In the genomic region with DNA sequence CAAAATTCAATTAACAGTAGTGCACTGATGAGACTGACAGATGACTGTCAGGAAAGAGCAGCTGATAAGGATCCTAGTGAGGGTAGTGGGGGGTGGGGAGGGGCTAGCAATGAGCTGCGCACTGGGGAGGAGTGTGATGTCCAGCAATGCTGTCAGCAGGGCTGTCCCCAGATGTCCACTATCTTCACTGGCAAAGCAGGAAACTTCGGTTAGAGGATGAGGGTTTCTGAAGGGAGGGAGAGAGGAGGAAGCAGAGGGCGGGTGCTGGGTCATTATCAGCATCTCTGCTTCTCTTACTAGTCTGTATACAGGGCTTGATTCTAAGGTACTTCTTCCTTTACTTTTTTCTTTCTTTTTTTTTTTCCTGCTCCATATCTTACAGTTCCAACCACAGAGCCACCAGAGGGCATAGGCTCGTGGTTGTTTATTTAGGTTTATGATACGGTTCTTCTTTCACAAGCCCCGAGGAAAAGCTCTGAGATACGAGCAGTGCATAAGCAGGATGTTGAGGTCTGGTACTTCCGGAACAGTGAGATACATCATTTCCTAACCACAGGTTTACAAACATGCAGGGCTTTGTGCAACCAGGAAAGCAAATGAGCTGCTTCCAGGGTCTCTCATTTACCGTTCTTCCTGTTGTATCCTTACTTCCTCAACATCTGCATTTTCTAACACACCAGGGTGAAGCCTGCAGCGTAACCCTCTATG, we compare ENCODE assay signal across 8 mouse cellular contexts. TPM values are rescaled to one million over a fixed set of nuclear protein-coding genes. Genes with fewer than 3 reads are reported as not detected.
DNase-seq lines count a peak whose midpoint lies in the region; ATAC-seq and TF ChIP-seq lines count a peak whose summit lies in the region.

No protein-coding gene starts in this region.

- no peak for TF ChIP-seq EP300 in CH12.LX (IDR thresholded peaks at IDR 0.05; ENCODE audit: low read length)

- peak; percentile 26; the same call in 1 of the 2 replicates for ATAC-seq in heart, embryonic 14.5 days (ENCODE audit: insufficient number of reproducible peaks, insufficient read depth, low FRiP score, low read depth)
- ATAC-seq in intestine, embryonic 15.5 days = no peak

- H3K4me3 ChIP-seq in heart, embryonic 14.5 days (ENCODE audit: control insufficient read depth in 1 of 2, insufficient read depth in 1 of 2, low read depth in 1 of 2, low read length in 2 of 2) = peak overlapping the region; percentile 6 to 20; a peak in 3 of 4 replicates
- no peak overlapping the region for H3K4me3 ChIP-seq in CH12.LX (replicated peaks in 1 of 3; ENCODE audit: low read depth in 2 of 3, low read length in 2 of 3, poor library complexity in 1 of 3)
- H3K4me3 ChIP-seq in intestine, embryonic 15.5 days (replicated peaks) = 0 out of 2 replicates have a peak overlapping the region, but pooled peaks have one; percentile 3

- no peak for TF ChIP-seq RAD21 in CH12.LX (IDR thresholded peaks at IDR 0.05; ENCODE audit: low read depth, low read length)

- no peaks in the 10 kb centered on the region for H3K36me3 ChIP-seq in heart, embryonic 14.5 days (ENCODE audit: control insufficient read depth, insufficient read depth, low read length)
- H3K36me3 ChIP-seq in CH12.LX (replicated peaks in 1 of 2; ENCODE audit: control insufficient read depth in 1 of 2, insufficient read depth in 1 of 2, low read length in 1 of 2) = no peaks in the 10 kb centered on the region
- H3K36me3 ChIP-seq in intestine, embryonic 15.5 days = no peaks in the 10 kb centered on the region

- TF ChIP-seq POLR2A in CH12.LX (IDR thresholded peaks at IDR 0.05; ENCODE audit: low read depth, low read length) = no peak

- H3K4me2 ChIP-seq in heart, embryonic 14.5 days (ENCODE audit: low read length) = peak overlapping the region; percentile 55
- H3K4me2 ChIP-seq in CH12.LX (ENCODE audit: insufficient read depth, low read depth, poor library complexity, severe bottlenecking) = no peak overlapping the region
- peak overlapping the region; percentile 26 for H3K4me2 ChIP-seq in intestine, embryonic 15.5 days (replicated peaks)

- H3K27me3 ChIP-seq in heart, embryonic 14.5 days (ENCODE audit: control insufficient read depth, insufficient read depth, low read length) = no peaks in the 10 kb centered on the region
- no peaks in the 10 kb centered on the region for H3K27me3 ChIP-seq in CH12.LX (replicated peaks)
- H3K27me3 ChIP-seq in intestine, embryonic 15.5 days (replicated peaks) = no peaks in the 10 kb centered on the region

- TF ChIP-seq CTCF in CH12.LX (conservative IDR thresholded peaks at IDR 0.05 in 1 of 2, IDR thresholded peaks at IDR 0.05 in 1 of 2; ENCODE audit: low read depth in 2 of 2, low read length in 2 of 2) = no peak

- peaks cover 6% of the 10 kb centered on the region; the same call in 1 of the 2 replicates for H3K9me3 ChIP-seq in heart, embryonic 14.5 days (ENCODE audit: control insufficient read depth, low read length)
- peaks cover 2% of the 10 kb centered on the region for H3K9me3 ChIP-seq in CH12.LX (replicated peaks; ENCODE audit: low read length)
- no peaks in the 10 kb centered on the region for H3K9me3 ChIP-seq in intestine, embryonic 15.5 days

- dilution Hi-C loops in CH12.LX (cut with MboI; ENCODE audit: extremely low pct_ligation_motif_present, extremely low pct_unique_long_range_greater_than_20kb, low sequenced_read_pairs) = no loop called here

- no peak for DNase-seq in heart, adult 9 months (ENCODE audit: low spot score in 2 of 2)
- peak; percentile 21 for DNase-seq in CH12.LX (ENCODE audit: extremely low read depth)
- peak; percentile 59 to 61 for DNase-seq in natural killer cell, adult 2 months (ENCODE audit: low spot score in 2 of 2)
- DNase-seq in cerebellum, postnatal 4 days (ENCODE audit: low spot score in 2 of 2) = no peak
- DNase-seq in adrenal gland, postnatal 14 days = no peak
- DNase-seq in layer of hippocampus, adult 18-20 months (ENCODE audit: low spot score in 2 of 2) = no peak

- H3K27ac ChIP-seq in heart, embryonic 14.5 days (replicated peaks in 1 of 2; ENCODE audit: control insufficient read depth in 1 of 2, insufficient read depth in 1 of 2, low read depth in 2 of 2, low read length in 2 of 2) = peak overlapping the region; percentile 26 to 40; a peak in 3 of 4 replicates
- no peak overlapping the region for H3K27ac ChIP-seq in CH12.LX (ENCODE audit: insufficient read depth, low read depth)
- 0 out of 2 replicates have a peak overlapping the region, but pooled peaks have one; percentile 9 for H3K27ac ChIP-seq in intestine, embryonic 15.5 days

- no peaks in the 10 kb centered on the region for H3K79me2 ChIP-seq in CH12.LX (replicated peaks; ENCODE audit: control insufficient read depth, extremely low read depth, insufficient read depth, poor library complexity, severe bottlenecking)

- H3K4me1 ChIP-seq in heart, embryonic 14.5 days (ENCODE audit: control insufficient read depth in 2 of 2, insufficient read depth in 2 of 2, low read length in 2 of 2) = peaks cover 0 to 2% of the 10 kb centered on the region in 2 experiments; a peak in 1 of 4 replicates
- peaks cover 0 to 8% of the 10 kb centered on the region in 2 experiments; a peak in 2 of 4 replicates for H3K4me1 ChIP-seq in CH12.LX (ENCODE audit: control insufficient read depth in 1 of 2, insufficient read depth in 2 of 2)
- H3K4me1 ChIP-seq in intestine, embryonic 15.5 days (replicated peaks) = no peaks in the 10 kb centered on the region

- H3K9ac ChIP-seq in heart, embryonic 14.5 days (ENCODE audit: low read length) = no peak overlapping the region
- H3K9ac ChIP-seq in CH12.LX (ENCODE audit: insufficient read depth, low read depth) = no peak overlapping the region
- no peak overlapping the region for H3K9ac ChIP-seq in intestine, embryonic 15.5 days

- WGBS in heart, embryonic 14.5 days = 34% methylated on average over 10 of the region's 10 CpGs
- WGBS in intestine, embryonic 15.5 days = 28% methylated on average over 10 of the region's 10 CpGs

- in situ Hi-C loops in CH12.LX (cut with MboI; ENCODE audit: low pct_ligation_motif_present, low pct_unique_long_range_greater_than_20kb, low sequenced_read_pairs) = no loop called here

TF ChIP-seq in CH12.LX, 34 proteins besides CTCF, POLR2A, EP300 and RAD21:
- TF ChIP-seq ZMIZ1 (IDR thresholded peaks at IDR 0.05; ENCODE audit: low read depth, low read length) (no peak), ELF1 (IDR thresholded peaks at IDR 0.05; ENCODE audit: low read depth, low read length) (0 out of 2 replicates have a peak, but pooled peaks have one; percentile 22), BHLHE40 (IDR thresholded peaks at IDR 0.05; ENCODE audit: low read depth, low read length) (no peak)

RNA-seq across cellular contexts. Expression of gene 4932438A13Rik, which starts 9.0 kb away (rescaled TPM):
- polyA plus RNA-seq in heart, embryonic 14.5 days (2014; fragmentation: Nextera tagmentation; extraction: Ambion mirVana) = 40.6 and 48.8 TPM in 2 replicates
- 12.8 and 14.7 TPM in 2 replicates for total RNA-seq in CH12.LX (2012; rRNA removed)
- total RNA-seq in CH12.LX (2014; rRNA removed) = 5.9 and 6.3 TPM in 2 replicates
- polyA plus RNA-seq in CH12.LX (2012; ENCODE audit: insufficient read length, low read depth) = 19.5 and 20.3 TPM in 2 replicates
- polyA plus RNA-seq in intestine, embryonic 15.5 days (2015; fragmentation: Nextera tagmentation; extraction: Ambion mirVana) = 36.4 and 38.4 TPM in 2 replicates
- total RNA-seq in adrenal gland, postnatal 14 days (2021) = 42.6 and 49.7 TPM in 2 replicates
- 10 to 100 TPM; 87.8 to 88.3 TPM for total RNA-seq in layer of hippocampus, adult 18-20 months (2021)

Comparison
In these comparisons a context has a peak if more than half of its experiments do, and no peak if none do; other contexts are left out.
1. H3K4me3 ChIP-seq: peak in heart, embryonic 14.5 days (2 of 2) and intestine, embryonic 15.5 days (single experiment); none in CH12.LX (0 of 3).
2. DNase-seq: peak in CH12.LX (single experiment) and natural killer cell, adult 2 months (2 of 2); none in heart, adult 9 months (0 of 2), cerebellum, postnatal 4 days (0 of 2), adrenal gland, postnatal 14 days (single experiment) and layer of hippocampus, adult 18-20 months (0 of 2).